Mouse (Mus musculus): Measurements from ENCODE around the gene Olfr2.

DNA sequence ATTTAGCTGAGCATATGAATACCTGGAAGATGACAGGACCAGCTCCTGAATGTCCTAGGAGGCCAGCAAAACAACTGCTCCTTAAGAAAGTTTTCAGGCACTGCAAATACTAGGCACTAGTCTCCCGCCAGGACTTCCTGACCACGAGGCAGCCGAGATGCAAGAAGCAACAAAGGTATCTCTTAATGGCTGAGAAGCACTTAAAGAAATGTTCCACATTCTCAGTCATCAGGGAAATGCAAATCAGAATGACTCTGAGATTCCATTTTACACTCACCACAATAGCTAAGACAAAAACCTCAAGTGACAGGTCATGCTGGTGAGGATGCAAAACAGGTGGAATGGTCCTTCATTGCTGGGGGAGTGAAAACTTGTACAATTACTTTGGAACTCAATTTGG, 20.6 kb downstream of the Olfr2 start:
- TF ChIP-seq CTCF (IDR thresholded peaks at IDR 0.05; ENCODE audit: control insufficient read depth, insufficient read depth, low read length) = no peak
- no peak for TF ChIP-seq POLR2A (IDR thresholded peaks at IDR 0.05; ENCODE audit: borderline replicate concordance, control insufficient read depth, low read depth, low read length)
